Mouse (Mus musculus) embryonic fibroblast, embryonic 13.5 days (primary cell): ENCODE data around the gene Fbl. TPM values are rescaled to one million over a fixed set of nuclear protein-coding genes. Genes with fewer than 3 reads are reported as not detected.
"Not testable (repeated sequence)": the region's sequence is repeated elsewhere in the genome, so short reads cannot be mapped to it uniquely, and the experiment has no call there.

ENCODE experiments used
- H3K27ac ChIP-seq: 2 replicates; pipeline ENCODE4 v1.5.1; 2012; ENCODE audit warnings: low read length, control low read depth, inconsistent platforms; ENCODE audit not compliant: insufficient read depth
- H3K4me1 ChIP-seq: 2 replicates; pipeline ENCODE4 v1.6.1; 2011; ENCODE audit warnings: low read length; ENCODE audit not compliant: control insufficient read depth, insufficient read depth
- H3K4me3 ChIP-seq: 2 replicates; pipeline ENCODE4 v1.5.1; 2011; ENCODE audit warnings: mild to moderate bottlenecking, control low read depth, low read length; ENCODE audit not compliant: insufficient read depth
- CTCF ChIP-seq: IDR thresholded peaks from 2 replicates; pipeline ENCODE4 v1.5.1; 2011; ENCODE audit warnings: mild to moderate bottlenecking, control low read depth, low read length, moderate library complexity, borderline replicate concordance; ENCODE audit not compliant: insufficient read depth
- POLR2A ChIP-seq: IDR thresholded peaks from 2 replicates; pipeline ENCODE4 v1.6.1; 2011; ENCODE audit warnings: low read depth, mild to moderate bottlenecking, control low read depth, low read length, moderate library complexity
- polyA plus RNA-seq: library from polyadenylated mRNA; stranded (reverse); fragments of >200 nt; gene quantifications from 2 replicates; pipeline ENCODE4 v1.2.4, GENCODE M21; 2011; ENCODE audit warnings: low read depth; ENCODE audit not compliant: missing spikeins, insufficient read length

Fbl gene
- polyA plus RNA-seq, 1 experiment: 168 TPM

DNA sequence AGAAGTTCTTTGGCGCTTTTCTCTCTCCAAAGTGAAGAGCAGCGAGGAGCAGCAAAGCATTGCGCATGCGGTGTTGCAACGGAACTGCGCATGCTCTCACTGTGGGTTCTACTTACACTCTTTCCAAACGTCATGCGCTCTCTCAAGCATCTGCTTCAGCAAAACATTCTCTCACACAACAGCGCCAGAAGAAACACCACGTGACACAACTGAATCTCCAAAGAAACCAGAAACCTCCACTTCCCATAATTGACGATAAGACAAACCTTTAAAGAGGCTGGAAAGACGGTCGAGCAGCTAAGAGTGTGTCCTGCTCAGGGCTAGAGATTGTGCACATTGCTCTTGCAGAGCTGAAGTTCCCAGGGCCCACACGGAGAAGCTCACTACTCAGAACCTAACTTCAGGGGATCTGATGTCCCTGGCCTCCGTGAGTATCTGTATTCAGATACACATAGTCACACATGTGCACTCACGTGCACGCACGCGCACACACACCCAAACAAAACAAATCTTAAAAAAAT is 39.5 kb downstream of the Fbl start:
- no peak overlapping the region for H3K4me3 ChIP-seq
- TF ChIP-seq CTCF (no peak), POLR2A (peak; percentile 55; the same call in 1 of the 2 replicates)
- H3K27ac ChIP-seq: no peak overlapping the region
- H3K4me1 ChIP-seq: no peaks in the 10 kb centered on the region

DNA sequence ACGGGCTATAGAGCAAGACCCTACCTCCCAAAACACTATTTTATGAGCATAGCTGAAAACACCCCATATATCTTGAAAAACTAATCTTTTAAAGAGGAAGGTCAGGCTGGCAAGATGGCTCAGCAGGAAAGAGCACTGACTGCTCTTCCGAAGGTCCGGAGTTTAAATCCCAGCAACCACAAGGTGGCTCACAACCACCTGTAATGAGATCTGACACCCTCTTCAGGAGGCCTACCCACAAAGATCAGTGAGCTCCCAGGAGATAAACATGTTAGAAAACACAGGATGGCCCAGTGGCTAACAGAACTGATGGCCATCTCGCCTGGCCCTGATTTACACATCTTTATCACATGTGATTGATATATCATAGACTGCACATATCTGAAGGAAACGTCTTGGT is 41.2 kb downstream of the Fbl start:
- H3K27ac ChIP-seq: no peak overlapping the region
- no peak for TF ChIP-seq POLR2A
- no peak for TF ChIP-seq CTCF
- H3K4me3 ChIP-seq: no peak overlapping the region
- H3K4me1 ChIP-seq: no peaks in the 10 kb centered on the region

DNA sequence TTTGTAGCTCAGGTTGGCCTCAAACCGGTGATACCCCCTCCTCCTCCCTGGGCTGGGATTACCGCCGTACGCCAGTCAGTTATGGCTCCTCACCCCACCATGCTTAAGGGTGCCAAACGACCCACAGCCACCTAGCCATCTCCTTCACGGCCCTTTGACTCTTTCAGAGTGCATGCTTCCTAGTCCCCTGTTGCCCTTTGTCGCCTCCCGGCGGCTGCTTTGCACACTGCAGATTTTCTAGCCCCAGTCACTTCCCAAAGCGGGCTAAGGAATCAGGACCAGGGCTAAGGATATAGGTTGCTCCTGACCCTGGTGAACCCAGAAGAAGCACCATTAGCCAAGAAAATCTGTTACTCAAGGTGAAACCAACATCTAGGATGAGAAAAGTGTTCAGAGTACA is 44.6 kb downstream of the Fbl start:
- TF ChIP-seq POLR2A (no peak), CTCF (peak; percentile 47; the same call in 1 of the 2 replicates)
- Histone ChIP-seq H3K4me1 (no peaks in the 10 kb centered on the region), H3K27ac (no peak overlapping the region), H3K4me3 (no peak overlapping the region)

DNA sequence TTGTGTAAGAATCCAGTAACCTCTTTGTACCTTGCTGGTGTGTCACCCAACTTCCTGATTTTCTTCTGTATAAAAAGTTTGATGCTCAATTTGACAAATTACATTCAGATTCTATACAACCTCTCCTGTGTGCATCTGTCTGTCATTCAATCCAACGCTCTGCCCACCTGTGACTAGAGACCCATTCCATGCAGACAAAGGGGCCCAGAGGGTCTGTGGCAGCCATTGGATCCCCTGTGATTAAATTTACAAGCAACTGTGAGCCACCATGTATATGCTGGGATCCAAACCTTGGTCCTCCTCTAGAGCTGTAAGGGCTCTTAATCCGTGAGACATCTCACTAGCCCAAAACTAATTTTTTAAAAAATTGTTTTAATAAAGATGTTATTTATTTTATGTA is 46.4 kb downstream of the Fbl start:
- not testable (repeated sequence) for H3K27ac ChIP-seq, H3K4me1 ChIP-seq, H3K4me3 ChIP-seq

DNA sequence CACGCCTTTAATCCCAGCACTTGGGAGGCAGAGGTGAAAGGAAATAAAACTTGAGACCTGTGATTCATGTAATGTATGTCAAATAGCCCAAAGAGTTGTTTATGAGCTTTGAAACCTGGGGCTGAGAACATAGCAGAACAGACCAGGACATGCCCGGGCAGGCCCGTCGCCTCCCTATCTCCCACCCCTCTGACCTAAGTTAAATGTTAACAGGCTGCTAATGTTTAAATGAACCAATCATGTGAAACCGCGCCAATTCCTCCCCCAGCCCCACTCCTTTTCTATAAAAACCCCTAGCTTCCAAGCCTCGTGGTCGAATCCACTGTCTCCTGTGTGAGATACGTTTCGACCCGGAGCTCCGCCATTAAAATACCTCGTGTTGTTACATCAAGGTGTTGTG is 48.3 kb downstream of the Fbl start:
- H3K27ac ChIP-seq, H3K4me3 ChIP-seq, H3K4me1 ChIP-seq: not testable (repeated sequence)

DNA sequence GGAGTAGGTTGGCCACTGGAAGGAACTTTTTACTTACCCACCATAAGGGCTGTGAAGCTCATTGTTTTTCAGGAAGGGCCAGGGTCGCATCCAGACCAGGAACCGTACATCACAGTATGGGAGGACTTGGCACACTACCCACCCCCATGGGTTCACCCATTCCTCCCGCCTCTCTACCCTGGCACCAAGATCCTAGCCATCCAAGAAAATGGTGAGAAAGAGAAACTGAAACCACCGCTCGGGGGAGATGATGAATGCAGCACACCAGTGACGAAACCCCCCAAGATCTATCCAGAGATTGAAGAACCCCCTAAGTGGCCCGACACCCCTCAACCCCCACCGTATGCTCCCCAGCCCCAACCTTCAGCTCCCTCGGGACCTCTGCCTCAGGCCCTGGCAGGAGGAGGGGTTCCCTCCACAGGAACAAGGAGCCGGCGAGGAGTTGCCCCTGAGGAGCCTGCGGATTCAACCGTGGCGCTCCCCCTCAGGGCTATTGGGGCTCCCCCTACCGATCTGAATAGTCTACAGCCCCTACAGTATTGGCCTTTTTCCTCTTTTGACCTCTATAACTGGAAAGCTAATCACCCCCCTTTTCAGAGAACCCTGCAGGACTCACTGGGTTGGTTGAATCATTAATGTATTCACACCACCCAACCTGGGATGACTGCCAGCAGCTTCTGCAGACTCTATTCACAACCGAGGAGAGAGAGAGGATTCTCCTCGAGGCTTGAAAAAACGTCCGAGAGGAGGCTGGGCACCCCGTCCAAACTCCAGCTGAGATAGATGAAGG is 49.6 kb downstream of the Fbl start:
- not testable (repeated sequence) for H3K4me1 ChIP-seq, H3K4me3 ChIP-seq, H3K27ac ChIP-seq

DNA sequence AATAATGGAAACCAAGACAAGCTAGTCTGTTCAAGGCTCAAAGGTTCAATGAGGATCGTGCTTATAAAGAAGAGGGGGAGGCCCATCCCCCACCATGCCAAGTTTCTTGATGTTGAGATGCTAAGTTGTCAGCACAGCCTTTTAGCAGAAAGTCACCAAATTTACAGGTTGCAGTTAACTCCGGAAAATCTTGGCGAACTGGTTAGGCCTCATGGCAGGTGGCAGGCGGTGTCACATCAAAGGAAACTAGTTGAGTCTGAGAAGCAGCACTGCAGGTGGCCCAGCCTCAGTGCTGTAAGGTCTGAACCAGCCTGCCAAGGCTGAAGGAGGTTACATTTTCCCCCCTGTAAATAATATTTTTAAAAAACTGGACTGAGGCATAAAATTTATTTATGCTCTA is 57.3 kb downstream of the Fbl start:
- H3K4me3 ChIP-seq, H3K27ac ChIP-seq, H3K4me1 ChIP-seq: not testable (repeated sequence)

DNA sequence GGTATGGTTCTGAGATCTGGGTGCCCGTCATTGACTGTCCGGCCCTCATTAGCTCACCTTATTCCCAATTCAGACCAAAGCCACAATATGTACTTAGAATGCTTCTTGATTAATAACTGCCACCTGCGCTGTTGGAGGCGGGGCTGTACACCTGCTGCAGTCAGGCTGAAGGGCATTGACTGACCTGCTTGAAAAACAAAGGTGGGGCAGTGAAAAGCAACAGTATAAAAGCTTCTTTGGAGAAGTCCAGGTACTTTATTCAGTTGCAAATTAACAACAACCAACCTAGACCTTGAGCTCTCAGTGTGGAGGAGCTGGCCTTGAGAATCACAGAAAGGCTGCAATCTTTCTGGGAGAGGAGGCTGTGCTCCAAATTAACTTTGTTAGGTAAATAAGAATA is 57.9 kb downstream of the Fbl start:
- H3K4me1 ChIP-seq, H3K4me3 ChIP-seq: not testable (repeated sequence)

More for the DNA sequence above, 57.9 kb downstream of the Fbl start:
- not testable (repeated sequence) for H3K27ac ChIP-seq

Other genes starting within 250 kb of the Fbl start
- 8.4 and 11.1 TPM in 2 replicates for gene Zfp974, start 240.2 kb upstream of the Fbl start, polyA plus RNA-seq
- gene Zfp780b, start 190.5 kb upstream of the Fbl start, polyA plus RNA-seq: 12.2 and 13.8 TPM in 2 replicates
- gene Zfp850, start 155.6 kb upstream of the Fbl start, polyA plus RNA-seq: 3.9 and 4.1 TPM in 2 replicates
- 132 and 142 TPM in 2 replicates for gene Psmc4, start 119.6 kb upstream of the Fbl start, polyA plus RNA-seq
- 0.65 TPM in 1 of 2 replicates, not detected in the other for gene Fcgbp, start 98.5 kb upstream of the Fbl start, polyA plus RNA-seq
- 0.08 TPM in 1 of 2 replicates, not detected in the other for gene 9530053A07Rik, start 40.2 kb upstream of the Fbl start, polyA plus RNA-seq
- 12.9 and 15.1 TPM in 2 replicates for gene Dyrk1b, start 9.8 kb downstream of the Fbl start, polyA plus RNA-seq
- 20.6 and 25.1 TPM in 2 replicates for gene Eid2, start 98.2 kb downstream of the Fbl start, polyA plus RNA-seq
- gene Eid2b, start 108.0 kb downstream of the Fbl start, polyA plus RNA-seq: 5.4 and 8.8 TPM in 2 replicates
- not detected in 2 replicates for gene Selenov, start 121.5 kb downstream of the Fbl start, polyA plus RNA-seq
- gene Dll3, start 132.5 kb downstream of the Fbl start, polyA plus RNA-seq: not detected in 2 replicates
- 37.5 and 40.3 TPM in 2 replicates for gene Timm50, start 142.4 kb downstream of the Fbl start, polyA plus RNA-seq
- gene Supt5, start 169.0 kb downstream of the Fbl start, polyA plus RNA-seq: 104 and 105 TPM in 2 replicates
- gene Rps16, start 180.9 kb downstream of the Fbl start, polyA plus RNA-seq: 997 and 1,079 TPM in 2 replicates
- 66.5 and 68.5 TPM in 2 replicates for gene Plekhg2, start 202.9 kb downstream of the Fbl start, polyA plus RNA-seq
- gene Zfp36, start 210.5 kb downstream of the Fbl start, polyA plus RNA-seq: 23.4 and 27.4 TPM in 2 replicates
- 18.2 and 19.4 TPM in 2 replicates for gene Med29, start 223.0 kb downstream of the Fbl start, polyA plus RNA-seq
- gene Paf1, start 223.2 kb downstream of the Fbl start, polyA plus RNA-seq: 73.5 and 82.5 TPM in 2 replicates